Mouse (Mus musculus): ENCODE data around the gene Casq2. TPM values are rescaled to one million over a fixed set of nuclear protein-coding genes. Genes with fewer than 3 reads are reported as not detected.

Casq2 gene
- total RNA-seq, 2 experiments from 2014 or later, result 1.2 TPM

DNA sequence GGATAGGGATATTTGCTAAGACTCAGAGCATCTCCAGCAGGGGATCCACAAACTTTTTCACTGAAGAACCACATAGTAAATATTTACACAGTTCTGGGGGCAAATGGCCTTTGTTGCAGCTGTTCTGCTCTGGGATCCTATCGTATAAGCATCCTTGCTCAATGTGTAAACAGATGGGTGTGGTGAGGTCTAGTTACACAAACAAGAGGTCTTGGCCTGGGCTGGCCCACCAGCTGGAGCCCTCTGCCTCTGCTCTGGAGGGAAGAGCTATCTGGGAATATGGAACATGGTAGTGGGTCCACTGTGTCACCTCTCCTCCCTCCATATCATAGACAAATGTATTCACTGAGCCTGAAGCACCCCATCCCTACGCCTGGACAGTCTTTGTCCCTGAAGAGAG lies 40.9 kb downstream of the Casq2 start:
- intact Hi-C loops (cut with DNase I), result no loop called here
- no peak for DNase-seq (ENCODE audit: low spot score in 2 of 2)

DNA sequence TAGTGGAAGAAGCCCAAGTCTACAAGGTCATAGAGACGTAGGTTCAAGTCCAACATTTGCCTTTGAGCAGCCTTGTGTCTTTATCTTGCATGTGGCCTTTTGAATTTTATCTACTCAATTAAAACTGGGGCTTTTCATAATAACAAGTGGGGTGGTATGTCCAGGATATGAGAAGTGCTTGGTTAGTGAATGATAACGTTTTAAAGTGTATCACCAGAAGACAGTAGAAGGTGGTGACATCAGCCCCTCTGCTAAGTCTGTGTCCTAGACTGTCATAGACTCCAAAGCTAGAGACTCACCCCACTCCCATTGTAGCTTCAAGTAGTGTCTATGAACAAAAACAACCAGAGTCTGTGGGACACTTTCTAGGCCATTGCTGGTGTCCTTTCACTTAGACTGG lies 42.0 kb downstream of the Casq2 start:
- no peak for DNase-seq (ENCODE audit: low spot score in 2 of 2)
- intact Hi-C loops (cut with DNase I), result no loop called here

DNA sequence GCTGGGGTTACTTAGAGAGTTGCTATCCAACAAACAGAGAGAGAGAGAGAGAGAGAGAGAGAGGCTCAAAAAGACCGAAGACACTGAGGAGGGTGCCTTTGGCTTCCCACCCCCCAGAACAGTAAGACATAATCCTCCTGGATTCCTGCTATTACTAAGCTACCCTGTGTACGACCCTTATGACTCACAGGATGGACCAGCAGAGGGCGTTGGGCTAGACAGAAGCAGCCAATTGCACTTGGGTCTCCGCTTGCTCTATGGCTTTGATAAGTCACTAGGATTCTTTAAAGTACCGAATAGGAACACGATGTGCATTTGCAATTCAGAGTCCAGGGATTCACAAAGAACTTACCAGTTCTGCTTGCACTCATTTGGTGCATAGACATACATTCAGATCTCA lies 44.3 kb downstream of the Casq2 start:
- intact Hi-C loops (cut with DNase I), result no loop called here
- no peak for DNase-seq (ENCODE audit: low spot score in 2 of 2)

DNA sequence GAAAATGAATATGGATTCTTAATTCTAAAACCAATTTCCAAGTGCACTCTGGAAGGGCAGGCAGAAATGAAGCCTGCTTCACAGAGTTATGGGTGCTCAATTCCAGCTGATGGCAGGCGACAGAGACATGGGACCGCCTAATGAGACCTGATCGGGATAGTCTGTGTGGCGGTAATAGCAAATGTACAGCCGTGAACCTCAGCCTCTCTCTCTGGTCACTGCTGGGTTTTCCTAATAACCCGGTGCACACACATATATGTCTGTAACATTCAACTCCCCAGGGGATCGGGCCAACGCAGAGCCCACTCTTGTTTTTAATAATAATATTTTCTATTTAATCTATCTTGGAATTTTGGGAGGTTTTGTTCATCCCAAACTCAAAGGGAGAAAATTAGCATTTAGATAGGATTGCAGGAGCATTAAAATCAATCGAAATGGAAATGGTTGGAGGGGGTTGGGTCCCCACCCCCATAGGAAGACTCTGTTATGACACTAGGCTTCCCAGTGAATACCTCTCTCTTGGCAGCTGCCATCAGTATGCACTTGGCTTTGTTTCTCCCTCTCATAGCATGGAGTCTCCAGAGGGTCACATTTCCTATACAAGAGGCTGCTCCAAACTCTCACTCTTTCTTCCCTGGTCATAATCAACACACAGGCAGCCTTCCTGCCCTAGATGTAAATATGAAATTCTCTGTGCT lies 45.6 kb downstream of the Casq2 start:
- no peak for DNase-seq (ENCODE audit: low spot score in 2 of 2)
- intact Hi-C loops (cut with DNase I), result no loop called here

DNA sequence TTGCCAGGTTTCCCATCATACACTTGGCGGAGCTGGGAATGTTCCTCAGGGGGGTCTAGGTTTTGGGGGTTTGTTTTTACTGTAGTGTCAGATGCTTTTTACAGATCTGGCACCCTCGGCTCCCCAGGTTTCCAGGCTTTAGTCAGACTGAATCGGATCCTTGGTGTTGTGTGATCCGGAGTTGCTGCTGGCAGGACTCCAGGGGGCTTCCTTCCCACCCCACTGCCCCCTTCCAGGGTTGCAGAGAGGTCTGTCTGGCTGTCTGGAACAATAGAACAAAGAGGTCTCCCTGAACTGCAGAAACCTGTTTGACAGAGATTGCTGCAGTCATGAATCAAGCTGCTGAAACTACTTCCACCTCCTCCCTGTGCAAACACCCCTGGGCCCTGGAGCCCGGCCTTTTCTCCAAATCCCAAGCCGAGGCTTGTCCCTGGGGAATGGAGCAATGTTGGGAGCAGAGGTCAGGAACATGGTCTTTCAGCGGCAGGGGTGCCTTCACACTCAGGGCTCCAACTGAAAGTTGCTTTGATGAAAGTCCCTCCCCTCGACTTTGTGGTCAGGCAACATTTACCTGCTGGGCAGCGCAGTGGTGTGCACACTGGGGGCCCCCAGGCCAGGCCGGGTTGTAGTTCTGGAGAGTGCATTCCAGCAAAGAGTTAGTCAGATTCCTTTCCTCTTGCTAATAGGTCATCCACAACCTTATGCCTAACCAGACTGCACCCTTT lies 49.3 kb downstream of the Casq2 start:
- intact Hi-C loops (cut with DNase I), result no loop called here
- DNase-seq (ENCODE audit: low spot score in 2 of 2), result no peak

DNA sequence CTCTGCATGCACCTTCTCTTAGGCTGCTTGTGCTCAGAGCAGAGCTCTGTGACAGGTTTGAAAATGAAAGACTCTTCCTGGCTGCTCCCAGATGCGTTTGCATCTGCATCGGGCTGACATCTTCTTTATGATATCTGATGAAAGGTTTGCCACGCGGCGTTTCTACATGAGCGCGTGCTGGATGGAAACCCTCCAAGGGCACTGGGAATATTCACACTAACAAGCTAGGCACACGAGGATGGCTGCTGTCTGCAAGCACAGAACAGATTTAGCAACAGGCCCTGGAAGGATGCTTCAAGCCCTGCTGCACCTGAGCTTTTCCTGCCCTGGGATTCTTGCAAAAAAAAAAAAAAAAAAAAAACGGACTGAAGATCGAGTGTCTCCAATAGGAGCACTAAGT lies 50.9 kb downstream of the Casq2 start:
- intact Hi-C loops (cut with DNase I), result no loop called here
- DNase-seq (ENCODE audit: low spot score in 2 of 2), result no peak

DNA sequence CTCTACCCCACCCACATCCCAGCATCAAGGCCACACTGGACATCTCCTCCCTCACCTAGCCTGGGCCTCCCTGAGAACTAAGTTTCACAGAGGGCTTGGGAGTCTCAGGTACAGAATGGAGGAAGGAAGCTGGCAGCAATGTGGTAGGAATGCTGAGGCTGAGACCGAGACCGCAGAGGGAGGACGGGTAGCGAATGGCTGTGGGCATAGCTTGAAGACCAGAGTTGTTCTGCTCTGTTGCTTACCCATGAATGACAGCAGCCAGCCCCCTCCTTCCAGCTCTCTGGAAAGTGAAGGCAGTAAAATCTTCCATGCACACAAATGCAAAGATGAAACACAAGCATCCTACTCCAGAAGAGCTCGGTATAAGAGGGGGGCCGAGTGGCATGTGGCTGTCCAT lies 52.7 kb downstream of the Casq2 start:
- intact Hi-C loops (cut with DNase I), result no loop called here
- no peak for DNase-seq (ENCODE audit: low spot score in 2 of 2)

DNA sequence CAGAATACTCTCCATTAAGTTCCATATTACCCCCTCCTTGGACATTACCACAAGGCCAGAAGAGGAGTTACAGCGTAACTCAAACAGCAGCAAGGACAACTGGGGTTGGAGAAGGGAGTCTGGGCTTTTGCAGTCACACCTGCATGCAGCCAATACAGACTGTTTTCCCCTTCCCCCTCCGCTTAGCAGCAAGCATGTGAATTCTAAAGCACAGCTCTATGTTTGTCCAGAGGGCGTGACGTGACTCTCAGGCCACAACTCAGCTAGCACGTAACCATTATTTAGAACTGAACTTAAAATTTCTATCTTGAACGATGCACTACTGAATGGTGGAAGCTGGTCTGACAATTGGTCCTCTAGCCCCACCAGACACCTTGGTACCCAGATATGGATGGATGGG lies 54.4 kb downstream of the Casq2 start:
- intact Hi-C loops (cut with DNase I), result no loop called here
- DNase-seq (ENCODE audit: low spot score in 2 of 2), result no peak

DNA sequence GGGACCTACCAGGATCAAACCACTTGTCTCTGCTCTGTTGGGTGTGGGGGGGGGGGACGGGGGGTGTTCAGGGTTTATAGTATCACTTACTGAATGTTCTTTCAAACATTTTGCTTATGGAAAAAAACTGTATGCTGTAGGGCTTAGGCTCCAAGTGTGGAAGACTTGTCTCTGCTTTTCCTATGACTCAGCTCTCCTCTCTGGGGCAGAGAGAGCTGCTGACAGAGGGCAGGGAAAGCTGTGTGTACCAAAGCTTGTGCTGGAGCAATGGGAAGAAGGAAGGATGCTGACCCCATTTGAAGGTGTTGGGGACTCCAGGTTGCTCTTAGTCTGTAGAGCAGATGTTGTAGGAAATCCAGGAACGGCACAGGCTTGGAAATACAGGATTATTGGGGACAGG lies 55.2 kb downstream of the Casq2 start:
- DNase-seq (ENCODE audit: low spot score in 2 of 2), result peak in 1 of 2 experiments; percentile 22
- intact Hi-C loops (cut with DNase I), result no loop called here

DNA sequence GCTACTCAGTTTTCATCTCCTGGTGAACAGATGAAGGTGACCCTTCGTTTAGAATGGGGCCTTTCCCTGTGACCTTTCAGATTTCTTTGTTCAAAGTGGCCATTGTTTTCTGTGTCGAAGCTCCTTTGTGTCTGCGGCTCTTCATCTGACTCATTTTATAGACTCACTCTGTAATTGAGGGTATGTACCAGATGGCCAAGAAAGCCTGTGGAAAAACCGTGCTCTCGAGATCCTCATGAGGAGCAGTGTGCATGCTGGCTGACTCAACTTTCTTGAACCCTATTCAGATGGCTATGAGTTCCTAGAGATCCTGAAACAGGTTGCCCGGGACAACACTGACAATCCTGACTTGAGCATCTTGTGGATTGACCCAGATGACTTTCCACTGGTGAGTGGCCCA lies 55.7 kb downstream of the Casq2 start:
- DNase-seq (ENCODE audit: low spot score in 2 of 2), result no peak
- intact Hi-C loops (cut with DNase I), result no loop called here

DNA sequence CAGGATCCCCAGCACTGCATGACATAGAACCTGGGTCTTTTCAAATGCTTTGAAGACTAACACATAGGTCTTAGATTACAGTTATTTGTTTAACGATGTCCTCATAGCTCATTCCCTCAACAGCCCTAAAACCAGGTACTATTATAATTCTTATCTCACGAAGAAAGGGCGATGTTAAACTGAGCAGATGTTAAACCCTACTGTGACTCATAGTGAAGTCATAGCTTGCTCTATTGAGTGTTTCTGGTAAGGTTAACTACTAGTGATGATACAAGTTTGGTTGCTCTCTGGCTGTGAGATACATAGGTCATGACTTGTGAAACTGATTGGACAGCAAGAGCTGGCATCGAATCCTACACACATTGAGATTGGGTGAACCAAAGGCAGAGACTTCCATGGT lies 56.7 kb downstream of the Casq2 start:
- intact Hi-C loops (cut with DNase I), result no loop called here
- DNase-seq (ENCODE audit: low spot score in 2 of 2), result no peak

DNA sequence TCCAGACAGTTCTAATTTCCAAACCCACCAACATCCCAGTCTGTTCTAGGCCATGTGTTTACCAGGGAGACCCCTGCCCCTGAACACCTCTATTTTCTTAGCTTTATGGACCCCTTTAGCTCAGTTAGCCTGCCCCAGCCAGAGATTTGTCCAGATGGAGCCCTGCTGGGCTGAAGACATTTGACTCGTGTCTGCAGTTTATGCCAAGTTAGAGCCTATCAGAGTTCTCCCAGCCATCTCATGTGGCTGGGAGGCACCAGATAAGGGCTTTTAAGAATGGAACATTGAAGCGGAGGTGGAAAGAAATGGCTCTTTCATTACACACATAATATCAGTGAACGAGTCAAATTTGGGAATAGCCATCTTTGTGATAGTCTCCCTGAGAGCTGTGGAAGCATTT lies 57.3 kb downstream of the Casq2 start:
- DNase-seq (ENCODE audit: low spot score in 2 of 2), result no peak
- intact Hi-C loops (cut with DNase I), result no loop called here

DNA sequence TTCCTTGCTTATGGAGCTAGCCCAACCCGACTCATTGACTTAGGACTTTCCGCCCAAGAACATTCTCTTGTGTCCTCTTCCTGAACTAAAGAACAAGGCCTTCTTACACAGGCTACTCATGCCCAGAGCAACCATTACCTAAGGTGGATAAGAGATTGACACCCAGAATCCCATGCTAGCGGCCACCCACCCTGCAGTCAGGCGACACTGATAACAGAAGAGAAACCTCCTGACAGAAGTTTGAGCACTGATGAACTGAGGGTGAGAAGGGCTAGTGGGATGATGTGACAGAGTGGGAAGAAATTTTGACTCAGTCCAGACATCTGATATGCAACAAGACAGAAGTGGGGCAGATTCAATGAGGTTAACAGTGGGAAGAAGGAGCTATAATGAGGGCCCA lies 58.2 kb downstream of the Casq2 start:
- intact Hi-C loops (cut with DNase I), result no loop called here
- DNase-seq (ENCODE audit: low spot score in 2 of 2), result no peak

DNA sequence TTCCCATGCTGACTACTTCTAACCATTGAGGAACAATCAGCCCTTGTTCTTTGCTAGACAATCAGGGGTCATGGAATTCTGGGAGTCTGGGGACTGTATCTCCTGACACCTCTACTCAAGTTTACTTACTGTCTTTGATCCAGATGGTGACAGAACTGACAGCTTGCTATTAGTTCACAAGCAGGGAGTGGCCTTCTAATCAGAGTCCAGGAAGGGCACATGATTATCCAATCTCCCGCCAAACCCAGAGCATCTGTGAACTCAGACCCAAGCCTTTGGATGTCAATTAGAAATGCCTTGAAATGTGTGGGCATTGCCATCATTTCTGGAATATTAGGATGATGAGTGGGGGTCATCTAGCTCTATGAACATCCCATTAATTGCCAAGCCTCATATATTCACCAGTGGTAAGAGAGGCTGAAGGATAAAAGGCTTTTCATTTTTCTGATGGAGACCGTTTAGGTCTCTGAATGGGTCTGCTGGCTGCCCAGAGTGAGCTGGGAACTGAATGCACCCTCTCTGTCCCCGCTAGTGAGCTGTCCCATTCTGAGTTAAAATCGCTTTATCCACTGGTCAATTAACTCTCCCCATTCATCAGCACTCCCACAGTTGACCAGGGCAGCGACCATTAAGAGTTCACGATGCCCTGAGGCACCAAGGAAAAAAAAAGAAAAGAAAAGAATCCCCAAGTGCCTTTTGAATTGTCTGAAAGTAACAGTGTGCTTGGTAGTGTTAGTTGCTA lies 59.6 kb downstream of the Casq2 start:
- intact Hi-C loops (cut with DNase I), result no loop called here
- DNase-seq (ENCODE audit: low spot score in 2 of 2), result no peak

DNA sequence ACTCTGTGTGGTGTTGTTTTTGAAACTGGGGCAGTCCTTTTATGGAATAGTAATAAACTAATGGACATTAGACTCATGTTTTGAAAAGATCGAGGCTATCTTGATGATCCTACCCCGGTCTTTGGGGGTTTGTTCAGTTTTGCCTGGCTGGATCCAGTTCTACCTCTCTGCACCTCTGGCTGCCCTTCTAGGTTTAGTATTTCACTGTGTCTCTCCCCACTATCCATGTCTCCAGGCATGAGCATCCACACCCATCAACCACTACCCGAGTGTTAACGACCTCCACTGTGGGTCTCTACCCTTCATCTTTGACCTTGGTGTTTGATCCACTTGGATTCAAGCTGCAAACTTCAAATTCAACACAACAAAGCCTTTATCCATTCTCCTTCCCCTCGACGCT lies 60.2 kb downstream of the Casq2 start:
- no peak for DNase-seq (ENCODE audit: low spot score in 2 of 2)
- intact Hi-C loops (cut with DNase I), result no loop called here

DNA sequence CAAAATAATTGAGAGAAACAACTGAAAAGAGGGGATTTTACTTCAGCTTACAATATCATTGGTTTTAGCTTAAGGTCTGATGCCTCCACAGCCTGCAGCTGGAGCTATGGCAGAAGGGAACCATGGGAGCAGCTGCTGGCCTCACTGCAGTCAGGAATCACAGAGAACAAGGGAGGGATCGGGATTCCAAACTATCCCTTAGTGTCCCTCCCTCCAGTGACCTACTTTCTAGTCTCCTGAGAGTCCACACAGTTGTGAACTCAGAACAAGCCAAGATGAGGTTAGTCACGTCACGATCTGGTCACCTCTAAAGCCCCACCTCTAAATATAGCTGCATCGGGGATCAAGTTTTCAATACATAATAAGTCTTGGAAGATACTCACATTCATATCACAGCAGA lies 61.0 kb downstream of the Casq2 start:
- intact Hi-C loops (cut with DNase I), result no loop called here
- DNase-seq (ENCODE audit: low spot score in 2 of 2), result no peak

DNA sequence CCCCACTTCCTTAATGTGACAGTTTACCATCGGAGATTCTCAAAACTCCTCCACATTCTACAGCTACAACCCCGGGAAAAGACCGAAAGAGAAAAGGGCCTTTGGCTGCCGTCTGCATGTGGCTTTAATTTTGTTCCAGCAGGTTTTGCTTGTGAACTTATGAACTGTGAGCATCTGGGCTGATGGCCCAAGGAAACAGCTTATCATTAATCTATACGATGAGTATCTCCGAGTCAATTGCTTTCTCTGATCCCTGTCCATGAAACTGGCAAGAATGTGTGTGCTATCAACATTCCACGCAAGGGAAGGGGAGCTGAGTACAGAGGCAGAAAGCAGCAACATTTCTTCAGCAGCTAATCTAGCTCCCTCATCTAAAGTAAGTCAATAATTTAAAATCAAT lies 63.7 kb downstream of the Casq2 start:
- intact Hi-C loops (cut with DNase I), result no loop called here
- DNase-seq (ENCODE audit: low spot score in 2 of 2), result no peak

DNA sequence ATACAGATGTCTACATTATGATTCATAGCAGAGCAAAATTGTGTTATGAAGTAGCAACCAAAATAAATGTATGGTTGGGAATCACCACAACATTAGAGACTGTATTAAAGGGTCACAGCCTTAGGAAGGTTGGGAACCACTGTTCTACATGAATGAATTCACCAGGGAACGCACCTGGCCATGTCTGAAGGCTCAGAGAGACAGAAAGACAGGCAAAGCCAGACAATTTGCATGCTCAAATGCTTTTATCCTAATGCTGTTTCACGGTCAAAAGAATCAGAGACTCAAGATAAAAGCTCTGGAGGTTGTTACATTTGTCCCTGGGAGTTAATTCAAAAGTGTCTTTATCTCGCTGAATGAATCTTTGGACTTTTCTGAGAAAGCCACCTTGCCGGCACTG lies 65.6 kb downstream of the Casq2 start:
- intact Hi-C loops (cut with DNase I), result no loop called here
- no peak for DNase-seq (ENCODE audit: low spot score in 2 of 2)

DNA sequence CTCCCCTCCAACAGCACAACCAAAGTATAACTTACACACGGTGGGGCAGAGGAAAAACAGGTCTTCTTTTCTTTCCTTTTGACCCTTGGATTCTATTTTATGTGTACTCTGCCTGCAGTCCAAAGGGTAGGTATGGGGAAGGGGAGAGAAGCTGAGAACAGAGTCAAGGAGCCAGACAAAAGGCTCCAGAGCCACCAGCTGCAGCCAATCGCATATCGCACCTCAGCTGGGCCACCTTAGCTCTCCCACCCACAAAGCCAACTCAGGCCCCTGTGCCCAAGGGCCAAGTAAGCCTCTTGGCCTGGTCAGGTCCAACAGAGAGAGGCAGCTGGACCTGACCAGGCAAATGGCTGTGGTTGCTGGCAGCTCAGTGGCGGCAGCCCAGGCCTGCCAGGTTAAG lies 66.3 kb downstream of the Casq2 start:
- no peak for DNase-seq (ENCODE audit: low spot score in 2 of 2)
- intact Hi-C loops (cut with DNase I), result no loop called here

DNA sequence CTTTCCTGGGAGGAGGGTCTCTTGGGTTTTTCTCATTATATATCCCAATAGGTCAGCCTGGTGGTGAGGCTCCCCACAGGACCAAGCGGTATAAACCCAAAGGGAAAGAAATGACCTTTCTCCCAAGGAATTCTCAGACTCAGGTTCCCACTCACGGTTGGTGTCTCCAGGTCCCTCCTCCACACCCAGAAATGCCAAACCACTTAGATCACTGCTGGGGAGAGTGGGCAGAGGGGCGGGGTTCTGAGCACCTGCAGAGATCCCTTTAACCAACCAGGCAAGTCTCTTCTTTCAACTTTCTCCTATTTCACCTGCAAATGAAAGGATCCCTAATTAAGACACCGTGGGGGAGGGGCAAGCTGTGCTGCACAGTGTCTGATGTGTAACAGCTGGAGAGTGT lies 66.7 kb downstream of the Casq2 start:
- intact Hi-C loops (cut with DNase I), result no loop called here

DNA sequence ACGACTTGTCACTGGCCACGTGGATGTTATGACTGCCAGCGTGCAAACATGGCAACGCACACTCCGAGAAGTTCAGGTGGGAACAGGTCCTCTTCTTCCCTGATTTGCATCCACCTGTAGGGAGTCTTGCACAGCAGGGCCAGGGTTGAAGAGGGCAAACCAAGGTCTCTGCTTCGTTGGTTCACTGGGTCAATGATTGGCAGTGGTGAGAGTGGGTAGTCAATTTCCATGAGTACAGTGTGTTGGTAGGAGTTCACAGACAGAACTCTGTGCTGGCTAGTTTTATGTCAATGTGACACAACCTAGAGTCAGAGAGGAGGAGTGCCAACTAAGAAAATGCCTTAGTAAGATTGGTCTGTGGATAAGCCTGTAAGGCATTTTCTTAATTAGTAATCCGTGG lies 67.9 kb downstream of the Casq2 start:
- intact Hi-C loops (cut with DNase I), result no loop called here
- DNase-seq (ENCODE audit: low spot score in 2 of 2), result no peak

More for the DNA sequence above, 66.7 kb downstream of the Casq2 start:
- no peak for DNase-seq (ENCODE audit: low spot score in 2 of 2)

All from left cerebral cortex, postnatal 36 days (tissue).